Mouse (Mus musculus) limb, embryonic 14.5 days (tissue): ENCODE data around the gene Litaf. TPM values are rescaled to one million over a fixed set of nuclear protein-coding genes. Genes with fewer than 3 reads are reported as not detected.

Source experiments
- ATAC-seq: fragments of 200-750 bp; cut with Nextera tagmentation; 2 replicates; pipeline ENCODE4 v1.8.0; 2017; ENCODE audit warnings: low read depth, moderate number of reproducible peaks, moderate TSS enrichment; ENCODE audit not compliant: low FRiP score
- DNase-seq: peaks from one replicate; pipeline ENCODE4 v3.0.0-alpha.2; 2015; ENCODE audit warnings: low spot score
- H3K27ac ChIP-seq: fragments of 300-500 bp; sonication (generic); replicated peaks from 2 replicates; pipeline ENCODE4 v1.5.1; 2014; ENCODE audit warnings: low read depth, mild to moderate bottlenecking, low read length, moderate library complexity, mixed read lengths
- H3K27me3 ChIP-seq: fragments of 300-500 bp; sonication (generic); 2 replicates; pipeline ENCODE4 v1.6.1; 2014; ENCODE audit warnings: low read length, mixed read lengths; ENCODE audit not compliant: control insufficient read depth, insufficient read depth
- H3K36me3 ChIP-seq: fragments of 300-500 bp; sonication (generic); 2 replicates; pipeline ENCODE4 v1.6.1; 2014; ENCODE audit warnings: mild to moderate bottlenecking, low read length, moderate library complexity, mixed read lengths; ENCODE audit not compliant: control insufficient read depth, insufficient read depth
- H3K4me1 ChIP-seq: fragments of 300-500 bp; sonication (generic); 2 replicates; pipeline ENCODE4 v1.6.1; 2014; ENCODE audit warnings: antibody characterized with exemption, low read length, mixed read lengths; ENCODE audit not compliant: control insufficient read depth, insufficient read depth
- H3K4me2 ChIP-seq: fragments of 300-500 bp; sonication (generic); replicated peaks from 2 replicates; pipeline ENCODE4 v1.6.1; 2014; ENCODE audit warnings: low read depth, mild to moderate bottlenecking, low read length, moderate library complexity; ENCODE audit not compliant: severe bottlenecking
- H3K4me3 ChIP-seq: fragments of 300-500 bp; sonication (generic); replicated peaks from 2 replicates; pipeline ENCODE4 v1.5.1; 2014; ENCODE audit warnings: low read length
- H3K9ac ChIP-seq: fragments of 300-500 bp; sonication (generic); 2 replicates; pipeline ENCODE4 v1.6.1; 2014; ENCODE audit warnings: mild to moderate bottlenecking, low read depth, low read length, moderate library complexity; ENCODE audit not compliant: severe bottlenecking
- H3K9me3 ChIP-seq: fragments of 300-500 bp; sonication (generic); 2 replicates; pipeline ENCODE4 v1.6.1; 2016; ENCODE audit warnings: low read length; ENCODE audit not compliant: control insufficient read depth
- POLR2A ChIP-seq: fragments of 200-500 bp; IDR thresholded peaks from 2 replicates; pipeline ENCODE4 v1.8.0; 2012; ENCODE audit warnings: inconsistent platforms, mild to moderate bottlenecking, moderate library complexity, borderline replicate concordance; ENCODE audit not compliant: insufficient read depth, insufficient read length; ENCODE audit errors: extremely low read depth
- WGBS: fragments of 180-500 bp; shearing (Covaris S2); extraction: QIAGEN DNeasy Blood & Tissue Kit; methylation state at CpG from one replicate; pipeline ENCODE4 v1.1.7; 2014; 5-methylcytosine and 5-hydroxymethylcytosine counted together
- polyA plus RNA-seq, 2 experiments: library from polyadenylated mRNA; depleted of rRNA in 1 of 2; stranded (reverse) in 1 of 2; unstranded in 1 of 2; fragments of >200 nt; fragmentation: Nextera tagmentation in 1 of 2; extraction: Ambion mirVana in 1 of 2; gene quantifications; 2 replicates each; pipeline versions ENCODE4 v1.2.1 to v1.2.3; 2012 to 2014

Litaf gene
- polyA plus RNA-seq, 2 experiments, result 79.8 to 103 TPM

DNA sequence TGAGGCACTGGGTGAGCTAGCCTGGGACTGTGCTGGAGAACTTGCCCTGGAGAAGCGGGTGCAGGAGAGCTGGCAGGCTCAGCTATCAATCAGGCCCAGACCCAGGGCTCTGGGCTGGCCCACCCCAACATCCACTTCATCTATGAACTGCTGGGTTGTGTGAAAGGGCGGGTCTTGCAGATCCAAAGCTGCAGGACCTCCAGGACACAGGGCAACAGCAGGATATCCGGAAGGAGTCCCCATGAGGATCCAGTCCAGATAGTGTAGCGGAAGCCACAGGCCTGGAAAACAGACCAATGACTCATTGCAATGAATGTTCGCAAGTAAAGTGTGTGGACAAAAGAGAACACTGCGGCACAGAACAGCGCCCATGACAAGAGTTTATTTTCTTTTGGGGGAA, 19.5 kb downstream of the Litaf start:
- no peaks in the 10 kb centered on the region for H3K36me3 ChIP-seq
- H3K4me3 ChIP-seq, result no peak overlapping the region
- no peak for ATAC-seq
- 86% methylated on average over 7 of the region's 7 CpGs for WGBS
- H3K27ac ChIP-seq, result no peak overlapping the region
- no peak for TF ChIP-seq POLR2A
- no peak overlapping the region for H3K4me2 ChIP-seq
- H3K27me3 ChIP-seq, result no peaks in the 10 kb centered on the region
- H3K9ac ChIP-seq, result no peak overlapping the region
- H3K9me3 ChIP-seq, result no peaks in the 10 kb centered on the region
- H3K4me1 ChIP-seq, result no peaks in the 10 kb centered on the region
- no peak for DNase-seq

DNA sequence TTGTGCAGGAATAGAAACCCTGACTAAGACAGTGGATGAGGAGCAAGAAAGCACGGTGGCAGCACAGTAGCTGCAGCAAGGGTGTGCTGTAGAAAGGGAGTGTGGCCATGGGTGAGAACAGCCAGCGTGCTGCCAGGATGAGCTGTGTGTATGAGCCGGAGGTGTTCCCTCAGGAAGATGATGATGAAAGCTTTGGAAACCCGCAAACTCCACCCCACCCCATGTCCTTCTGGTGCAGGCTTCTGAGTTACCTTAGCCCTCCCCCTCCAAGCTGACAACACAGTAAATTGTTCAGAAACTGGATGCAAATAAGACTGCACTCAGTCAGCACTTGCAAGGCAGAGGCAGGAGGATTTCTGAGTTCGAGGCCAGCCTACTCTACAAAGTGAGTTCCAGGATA, 22.7 kb downstream of the Litaf start:
- 85% methylated on average over 5 of the region's 5 CpGs for WGBS
- no peaks in the 10 kb centered on the region for H3K36me3 ChIP-seq
- H3K9ac ChIP-seq, result no peak overlapping the region
- H3K9me3 ChIP-seq, result no peaks in the 10 kb centered on the region
- no peak overlapping the region for H3K4me2 ChIP-seq
- H3K4me1 ChIP-seq, result no peaks in the 10 kb centered on the region
- H3K27ac ChIP-seq, result no peak overlapping the region
- no peak overlapping the region for H3K4me3 ChIP-seq
- DNase-seq, result no peak
- no peak for TF ChIP-seq POLR2A
- no peaks in the 10 kb centered on the region for H3K27me3 ChIP-seq
- no peak for ATAC-seq

DNA sequence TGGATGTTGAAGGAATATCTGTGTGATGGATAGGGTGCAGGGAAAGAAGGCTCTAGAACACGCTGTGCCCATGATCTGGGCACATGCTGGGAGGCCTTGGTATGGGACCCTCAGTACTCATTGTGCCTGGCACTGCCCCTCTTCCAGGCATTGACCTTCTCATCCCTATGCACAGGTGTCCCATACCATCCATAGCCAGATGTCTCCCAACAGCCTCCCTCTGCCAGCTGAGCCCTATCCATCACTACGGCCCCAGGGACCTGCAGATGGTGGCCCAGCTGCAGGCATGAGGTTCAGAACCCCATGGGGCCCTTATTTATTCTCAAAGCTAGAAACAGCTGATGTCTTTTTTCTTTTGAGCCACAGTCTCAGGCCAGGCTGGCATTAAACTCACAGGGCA, 25.4 kb downstream of the Litaf start:
- H3K27ac ChIP-seq, result no peak overlapping the region
- H3K27me3 ChIP-seq, result no peaks in the 10 kb centered on the region
- 83% methylated on average over 2 of the region's 2 CpGs for WGBS
- no peak overlapping the region for H3K9ac ChIP-seq
- no peaks in the 10 kb centered on the region for H3K4me1 ChIP-seq
- DNase-seq (no peak), ATAC-seq (no peak)
- H3K9me3 ChIP-seq, result no peaks in the 10 kb centered on the region
- no peaks in the 10 kb centered on the region for H3K36me3 ChIP-seq
- TF ChIP-seq POLR2A, result no peak
- H3K4me2 ChIP-seq, result no peak overlapping the region
- no peak overlapping the region for H3K4me3 ChIP-seq

DNA sequence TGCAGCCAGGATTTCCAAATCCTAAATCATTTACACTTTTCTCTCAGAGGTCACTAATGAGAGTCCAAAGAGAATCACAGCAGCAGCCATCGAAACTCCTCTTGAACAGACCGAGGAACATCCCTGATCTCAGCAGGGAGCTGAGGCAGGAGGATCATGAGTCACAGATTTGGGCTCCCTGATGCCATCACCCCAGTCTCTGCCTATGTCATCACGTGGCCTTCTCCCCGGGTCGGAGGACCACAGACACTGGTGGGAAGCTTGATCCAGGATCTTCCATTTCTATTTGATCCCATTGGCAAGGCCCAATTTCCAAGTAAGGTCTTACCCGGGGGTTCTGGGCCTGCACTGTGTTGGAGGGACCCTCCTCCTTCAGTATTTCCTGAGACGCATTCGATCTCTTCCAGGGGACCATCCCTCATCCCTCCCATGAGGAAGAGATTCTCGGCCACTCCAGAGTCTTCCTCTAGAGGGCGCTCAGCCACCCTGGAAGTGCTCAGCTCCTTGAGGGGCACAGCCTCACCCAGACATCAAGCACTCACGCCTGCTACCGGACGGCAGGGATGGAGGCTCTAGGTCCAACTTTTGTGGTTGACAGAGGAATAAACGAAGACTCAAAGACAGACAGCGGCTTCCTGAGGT, 30.0 kb downstream of the Litaf start:
- H3K27me3 ChIP-seq, result no peaks in the 10 kb centered on the region
- H3K36me3 ChIP-seq, result no peaks in the 10 kb centered on the region
- 31% methylated on average over 15 of the region's 15 CpGs for WGBS
- no peak overlapping the region for H3K27ac ChIP-seq
- ATAC-seq (peak; percentile 21; the same call in 1 of the 2 replicates), DNase-seq (peak; percentile 68)
- no peaks in the 10 kb centered on the region for H3K4me1 ChIP-seq
- no peak for TF ChIP-seq POLR2A
- H3K9me3 ChIP-seq, result no peaks in the 10 kb centered on the region
- H3K4me2 ChIP-seq, result no peak overlapping the region
- no peak overlapping the region for H3K4me3 ChIP-seq
- H3K9ac ChIP-seq, result no peak overlapping the region

DNA sequence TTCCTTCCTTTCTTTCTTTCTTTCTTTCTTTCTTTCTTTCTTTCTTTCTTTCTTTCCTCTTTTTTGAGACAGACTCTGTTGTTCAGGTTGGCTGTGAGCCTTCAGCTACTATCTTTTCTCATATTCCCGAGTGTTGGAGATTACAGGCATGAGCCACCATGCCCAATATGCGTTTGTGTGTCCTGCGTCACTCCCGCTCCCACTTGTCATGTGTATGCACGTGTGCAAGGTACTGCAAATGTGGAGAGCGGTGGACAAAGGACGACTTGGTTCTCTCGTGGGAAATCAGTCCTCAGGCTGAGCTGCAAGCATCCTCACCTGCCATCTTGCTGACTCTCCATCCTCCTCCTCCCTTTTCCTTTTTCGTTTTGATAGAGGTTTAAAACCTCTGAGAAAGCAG, 30.7 kb downstream of the Litaf start:
- 85% methylated on average over 9 of the region's 9 CpGs for WGBS
- no peak for TF ChIP-seq POLR2A
- no peak for ATAC-seq
- H3K9ac ChIP-seq, result no peak overlapping the region
- H3K4me3 ChIP-seq, result no peak overlapping the region
- no peaks in the 10 kb centered on the region for H3K27me3 ChIP-seq
- H3K36me3 ChIP-seq, result no peaks in the 10 kb centered on the region
- no peaks in the 10 kb centered on the region for H3K9me3 ChIP-seq
- H3K27ac ChIP-seq, result no peak overlapping the region
- no peak overlapping the region for H3K4me2 ChIP-seq
- DNase-seq, result no peak
- H3K4me1 ChIP-seq, result no peaks in the 10 kb centered on the region
